Mouse (Mus musculus): ENCODE results near the gene Mcpt8. TPM values are rescaled to one million over a fixed set of nuclear protein-coding genes. Genes with fewer than 3 reads are reported as not detected.
A peak's percentile ranks its signal among the peaks of the same experiment; 100 is the strongest.

Gene Mcpt8
- polyA plus RNA-seq, 1 experiment = not detected

GRCm38 (mm10) chr14:56041792-56042191 lies 43.3 kb downstream of the Mcpt8 start, which contains the start of gene Mcpt2:
Gene Mcpt2 (plus strand): TSS chr14:56042041.
- peak; percentile 39 for TF ChIP-seq GATA1 (IDR thresholded peaks at IDR 0.05; ENCODE audit: low read length)

GRCm38 (mm10) chr14:56034433-56034832 lies 50.6 kb downstream of the Mcpt8 start:
- no peak for TF ChIP-seq GATA1 (IDR thresholded peaks at IDR 0.05; ENCODE audit: low read length)

Other genes starting within 250 kb of the Mcpt8 start
- 0.05 and 0.06 TPM in 2 replicates for gene Nynrin, start 231.3 kb downstream of the Mcpt8 start, polyA plus RNA-seq (2012)
- gene Cbln3, start 200.9 kb downstream of the Mcpt8 start, polyA plus RNA-seq (2012) = 0.08 and 0.09 TPM in 2 replicates
- gene Khnyn, start 200.3 kb downstream of the Mcpt8 start, polyA plus RNA-seq (2012) = 15.0 and 15.8 TPM in 2 replicates
- not detected in 2 replicates for gene Sdr39u1, start 185.0 kb downstream of the Mcpt8 start, polyA plus RNA-seq (2012)
- gene Cma1, start 140.6 kb downstream of the Mcpt8 start, polyA plus RNA-seq (2012) = not detected in 2 replicates
- not detected in 2 replicates for gene Cma2, start 134.3 kb downstream of the Mcpt8 start, polyA plus RNA-seq (2012)
- 0.05 and 0.10 TPM in 2 replicates for gene Mcpt1, start 67.3 kb downstream of the Mcpt8 start, polyA plus RNA-seq (2012)
- not detected in 2 replicates for gene Mcpt9, start 54.8 kb downstream of the Mcpt8 start, polyA plus RNA-seq (2012)
- gene Mcpt2, start 43.2 kb downstream of the Mcpt8 start, polyA plus RNA-seq (2012) = 0.08 TPM in 2 replicates
- not detected in 2 replicates for gene Mcpt4, start 23.0 kb downstream of the Mcpt8 start, polyA plus RNA-seq (2012)
- not detected in 2 replicates for gene Ctsg, start 17.3 kb upstream of the Mcpt8 start, polyA plus RNA-seq (2012)
- not detected in 2 replicates for gene Gzme, start 35.4 kb upstream of the Mcpt8 start, polyA plus RNA-seq (2012)
- not detected in 2 replicates for gene Gzmd, start 47.3 kb upstream of the Mcpt8 start, polyA plus RNA-seq (2012)
- gene Gzmg, start 74.3 kb upstream of the Mcpt8 start, polyA plus RNA-seq (2012) = not detected in 2 replicates
- not detected in 2 replicates for gene Gzmn, start 89.3 kb upstream of the Mcpt8 start, polyA plus RNA-seq (2012)
- not detected in 2 replicates for gene Gzmf, start 126.1 kb upstream of the Mcpt8 start, polyA plus RNA-seq (2012)
- not detected in 2 replicates for gene Gzmc, start 149.4 kb upstream of the Mcpt8 start, polyA plus RNA-seq (2012)
- gene Gzmb, start 177.0 kb upstream of the Mcpt8 start, polyA plus RNA-seq (2012) = 0.13 and 0.36 TPM in 2 replicates